Mouse (Mus musculus): ENCODE measurements around the gene Chga. TPM values are rescaled to one million over a fixed set of nuclear protein-coding genes. Genes with fewer than 3 reads are reported as not detected.

The Chga gene
- polyA plus RNA-seq, 1 experiment, result 0.06 TPM

DNA sequence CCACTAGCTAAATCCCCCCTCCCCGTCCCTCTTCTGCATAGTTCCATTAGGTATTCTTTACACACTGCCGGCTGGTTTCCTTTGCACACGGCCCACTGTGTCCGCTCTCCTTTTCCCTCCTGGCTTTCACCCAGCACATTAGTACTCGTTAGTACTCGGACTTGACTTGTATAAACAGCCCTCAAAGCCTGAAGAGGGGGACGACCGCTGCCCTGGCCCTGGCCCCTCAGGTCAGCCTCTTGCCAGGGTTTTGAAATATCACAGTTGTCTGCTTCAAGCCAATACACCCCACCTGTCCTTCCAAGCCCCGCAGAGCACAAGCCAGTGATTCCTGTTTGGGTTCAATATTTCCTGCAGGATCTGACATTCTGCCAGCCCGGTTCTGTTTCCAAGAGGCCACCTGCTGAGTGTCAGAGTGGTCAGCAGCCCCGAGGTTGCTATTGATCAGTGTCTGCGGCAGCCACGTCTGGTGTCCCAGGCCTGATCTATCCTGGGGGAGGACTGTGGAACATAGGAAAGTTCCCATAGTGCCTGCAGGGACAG, 32.9 kb upstream of the Chga start:
- Histone ChIP-seq H3K36me3 (replicated peaks; ENCODE audit: low read length) (no peaks in the 10 kb centered on the region), H3K27me3 (replicated peaks) (peaks cover 1% of the 10 kb centered on the region)
- no peak for TF ChIP-seq GATA1 (IDR thresholded peaks at IDR 0.05; ENCODE audit: borderline replicate concordance, low read length)

DNA sequence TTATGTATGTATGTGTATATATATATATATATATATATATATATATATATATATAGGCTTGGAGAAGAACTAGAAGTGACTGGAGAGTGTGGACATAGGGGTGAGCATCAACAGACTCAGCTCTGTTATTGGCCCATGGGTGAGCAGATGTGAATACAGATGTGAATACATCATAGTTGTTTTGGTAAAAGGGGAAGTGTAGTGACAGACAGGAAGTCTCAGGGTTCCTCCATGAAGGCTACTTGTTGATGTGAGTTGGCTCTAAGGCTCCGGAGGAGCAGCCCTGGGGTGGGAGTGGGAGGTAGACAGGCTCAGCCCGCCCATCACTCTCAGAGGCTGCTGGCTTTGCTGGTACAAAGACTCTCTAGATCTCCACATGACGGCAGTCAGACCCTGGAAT, 30.6 kb upstream of the Chga start:
- TF ChIP-seq FLI1 (IDR thresholded peaks at IDR 0.05; ENCODE audit: low read length), result no peak
- no peak for TF ChIP-seq GATA1 (IDR thresholded peaks at IDR 0.05; ENCODE audit: borderline replicate concordance, low read length)
- no peak overlapping the region for H3K4me3 ChIP-seq (replicated peaks)
- H3K36me3 ChIP-seq (replicated peaks; ENCODE audit: low read length), result no peaks in the 10 kb centered on the region

More for the DNA sequence above, 32.9 kb upstream of the Chga start:
- Histone ChIP-seq H3K4me3 (replicated peaks) (no peak overlapping the region), H3K9me3 (no peaks in the 10 kb centered on the region), H3K4me1 (peaks cover 37% of the 10 kb centered on the region)

DNA sequence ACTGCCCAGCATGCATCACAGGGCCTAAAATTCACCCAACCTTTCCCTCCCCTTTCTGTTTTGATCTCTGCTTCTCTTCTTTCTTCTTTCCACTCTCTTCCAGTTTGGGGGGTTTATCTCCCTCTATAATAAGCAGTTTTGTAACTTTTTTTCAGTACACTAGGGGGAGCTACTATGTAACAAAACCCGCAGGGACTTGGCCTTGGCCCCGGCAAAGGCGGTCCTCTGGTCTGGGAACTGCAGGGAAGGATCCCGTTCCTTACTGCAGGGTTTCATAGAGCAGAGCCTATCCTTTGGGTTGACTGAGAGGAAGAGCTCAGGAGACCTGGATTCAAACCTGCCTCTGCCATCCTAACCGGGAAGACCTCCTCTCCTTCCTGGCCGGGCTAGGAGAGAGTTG, 30.0 kb upstream of the Chga start:
- TF ChIP-seq GATA1 (IDR thresholded peaks at IDR 0.05; ENCODE audit: borderline replicate concordance, low read length) (no peak), FLI1 (IDR thresholded peaks at IDR 0.05; ENCODE audit: low read length) (no peak)
- Histone ChIP-seq H3K4me1 (peaks cover 59% of the 10 kb centered on the region), H3K36me3 (replicated peaks; ENCODE audit: low read length) (no peaks in the 10 kb centered on the region), H3K27me3 (replicated peaks) (no peaks in the 10 kb centered on the region), H3K9me3 (no peaks in the 10 kb centered on the region), H3K4me3 (replicated peaks) (peak overlapping the region; percentile 6)

More for the DNA sequence above, 30.6 kb upstream of the Chga start:
- Histone ChIP-seq H3K9me3 (no peaks in the 10 kb centered on the region), H3K4me1 (peaks cover 58% of the 10 kb centered on the region), H3K27me3 (replicated peaks) (no peaks in the 10 kb centered on the region)

DNA sequence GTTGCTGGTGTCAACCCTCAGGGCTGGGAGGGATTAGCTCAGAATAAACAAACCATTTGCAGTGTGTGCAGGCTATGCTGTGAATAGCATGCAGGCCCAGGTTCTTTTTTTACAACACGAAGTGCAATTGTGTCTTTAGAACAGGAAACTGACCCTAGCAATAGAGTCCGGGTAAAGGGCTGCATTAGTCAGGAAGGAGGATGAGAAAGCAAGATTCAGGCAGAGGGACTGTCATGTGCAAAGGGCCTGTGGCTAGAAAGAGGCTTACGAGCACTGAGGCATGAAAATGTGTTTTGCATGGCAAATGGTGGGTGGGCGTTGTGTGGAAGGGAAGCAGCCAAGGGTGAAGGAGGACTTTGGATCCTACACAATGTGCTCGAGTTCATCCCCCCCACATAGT, 26.8 kb upstream of the Chga start:
- no peaks in the 10 kb centered on the region for H3K36me3 ChIP-seq (replicated peaks; ENCODE audit: low read length)
- no peaks in the 10 kb centered on the region for H3K9me3 ChIP-seq
- TF ChIP-seq FLI1 (IDR thresholded peaks at IDR 0.05; ENCODE audit: low read length) (no peak), GATA1 (IDR thresholded peaks at IDR 0.05; ENCODE audit: borderline replicate concordance, low read length) (no peak)
- H3K4me3 ChIP-seq (replicated peaks), result peak overlapping the region; percentile 76
- peaks cover 58% of the 10 kb centered on the region for H3K4me1 ChIP-seq
- no peaks in the 10 kb centered on the region for H3K27me3 ChIP-seq (replicated peaks)

DNA sequence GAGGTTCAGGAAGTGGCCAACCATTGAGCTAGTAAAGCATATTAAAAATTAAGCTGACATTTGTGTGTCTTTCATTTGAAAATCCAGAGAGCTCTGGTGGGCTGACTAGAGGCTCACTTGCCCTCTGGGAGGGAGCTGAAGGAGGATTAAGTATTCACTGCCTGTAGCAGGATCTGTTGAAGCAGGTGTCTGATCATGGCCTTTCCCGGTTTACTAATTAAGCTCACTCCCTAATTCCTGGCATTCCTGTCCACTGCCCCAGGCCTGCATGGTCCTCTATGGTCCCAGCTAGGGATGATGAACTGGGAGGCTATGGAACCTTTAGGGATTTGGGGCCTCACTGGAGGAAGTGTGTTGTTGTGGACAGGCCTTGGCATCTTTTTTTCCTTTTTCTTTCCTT, 19.0 kb upstream of the Chga start:
- Histone ChIP-seq H3K9me3 (peaks cover 2% of the 10 kb centered on the region; the same call in 1 of the 2 replicates), H3K27me3 (replicated peaks) (peaks cover 13% of the 10 kb centered on the region), H3K4me3 (replicated peaks) (no peak overlapping the region), H3K36me3 (replicated peaks; ENCODE audit: low read length) (no peaks in the 10 kb centered on the region), H3K4me1 (peaks cover 39% of the 10 kb centered on the region)
- TF ChIP-seq GATA1 (IDR thresholded peaks at IDR 0.05; ENCODE audit: borderline replicate concordance, low read length) (no peak), FLI1 (IDR thresholded peaks at IDR 0.05; ENCODE audit: low read length) (no peak)

DNA sequence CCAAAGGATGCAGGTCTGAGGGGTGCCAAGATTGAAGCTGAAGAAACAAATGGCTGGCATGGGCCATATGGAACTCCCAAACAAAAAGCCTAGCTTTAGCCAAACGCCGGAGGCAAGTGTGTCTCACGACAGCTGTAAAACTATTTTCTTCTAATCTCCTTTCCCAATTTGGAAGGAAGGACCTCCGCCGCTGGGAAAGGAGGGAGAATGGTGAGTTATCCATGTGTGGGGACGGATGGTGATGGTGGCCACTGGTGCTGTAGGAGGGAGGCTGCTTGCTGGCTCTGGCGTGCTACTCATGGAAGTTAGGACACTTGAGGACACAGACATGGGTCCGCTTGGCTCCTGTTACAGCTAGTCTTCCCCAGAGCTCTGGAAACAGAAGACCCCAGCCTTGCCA, 14.5 kb upstream of the Chga start:
- TF ChIP-seq FLI1 (IDR thresholded peaks at IDR 0.05; ENCODE audit: low read length), result no peak
- no peak for TF ChIP-seq GATA1 (IDR thresholded peaks at IDR 0.05; ENCODE audit: borderline replicate concordance, low read length)
- no peaks in the 10 kb centered on the region for H3K36me3 ChIP-seq (replicated peaks; ENCODE audit: low read length)
- no peak overlapping the region for H3K4me3 ChIP-seq (replicated peaks)
- H3K9me3 ChIP-seq, result peaks cover 2% of the 10 kb centered on the region; the same call in 1 of the 2 replicates
- peaks cover 21% of the 10 kb centered on the region for H3K4me1 ChIP-seq
- peaks cover 30% of the 10 kb centered on the region for H3K27me3 ChIP-seq (replicated peaks)

DNA sequence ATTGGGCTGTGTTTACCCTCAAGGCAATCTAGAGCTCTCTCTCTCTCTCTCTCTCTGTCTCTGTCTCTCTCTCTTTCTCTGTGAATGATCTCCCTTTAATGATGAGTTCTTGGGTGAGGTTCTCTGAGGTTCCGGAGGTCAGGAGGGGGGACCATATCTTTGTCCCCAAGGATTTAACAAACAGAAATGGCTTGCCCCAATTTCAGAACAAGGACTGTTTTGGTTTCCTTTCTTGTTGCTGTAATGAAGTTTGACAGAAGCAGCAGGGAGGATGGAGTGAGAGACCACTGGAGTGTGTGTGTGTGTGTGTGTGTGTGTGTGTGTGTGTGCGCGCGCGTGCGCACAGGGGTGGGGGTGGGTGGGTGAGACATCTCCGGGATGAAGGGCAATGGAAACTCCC, 13.6 kb upstream of the Chga start:
- Histone ChIP-seq H3K4me1 (peaks cover 21% of the 10 kb centered on the region), H3K4me3 (replicated peaks) (no peak overlapping the region)
- no peak for TF ChIP-seq GATA1 (IDR thresholded peaks at IDR 0.05; ENCODE audit: borderline replicate concordance, low read length)
- TF ChIP-seq FLI1 (IDR thresholded peaks at IDR 0.05; ENCODE audit: low read length), result no peak

DNA sequence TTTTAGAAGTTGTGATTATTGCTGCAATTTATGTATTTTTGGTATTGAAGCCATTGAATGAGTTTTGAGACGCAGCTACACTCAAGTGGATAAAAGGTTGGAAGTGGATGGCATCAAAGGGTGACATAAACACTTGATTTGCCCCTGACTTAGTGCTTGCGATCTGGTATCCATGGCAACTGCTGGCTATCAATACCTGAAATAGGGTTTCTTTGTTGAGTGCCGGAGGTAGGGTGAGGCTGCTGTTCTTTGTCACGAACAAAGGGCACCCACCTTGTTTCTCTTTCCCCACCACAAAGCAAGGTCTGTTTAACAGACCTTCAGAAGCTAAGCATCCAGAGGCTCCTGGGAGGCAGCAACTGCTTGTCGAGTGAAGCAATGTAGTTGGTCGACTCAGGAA, 9.6 kb upstream of the Chga start:
- TF ChIP-seq GATA1 (IDR thresholded peaks at IDR 0.05; ENCODE audit: borderline replicate concordance, low read length) (no peak), FLI1 (IDR thresholded peaks at IDR 0.05; ENCODE audit: low read length) (no peak)
- H3K4me3 ChIP-seq (replicated peaks), result no peak overlapping the region
- H3K27me3 ChIP-seq (replicated peaks), result peaks cover 37% of the 10 kb centered on the region
- H3K9me3 ChIP-seq, result no peaks in the 10 kb centered on the region
- H3K4me1 ChIP-seq, result no peaks in the 10 kb centered on the region
- H3K36me3 ChIP-seq (replicated peaks; ENCODE audit: low read length), result no peaks in the 10 kb centered on the region

More for the DNA sequence above, 13.6 kb upstream of the Chga start:
- no peaks in the 10 kb centered on the region for H3K36me3 ChIP-seq (replicated peaks; ENCODE audit: low read length)
- no peaks in the 10 kb centered on the region; the same call in 1 of the 2 replicates for H3K9me3 ChIP-seq
- peaks cover 33% of the 10 kb centered on the region for H3K27me3 ChIP-seq (replicated peaks)

DNA sequence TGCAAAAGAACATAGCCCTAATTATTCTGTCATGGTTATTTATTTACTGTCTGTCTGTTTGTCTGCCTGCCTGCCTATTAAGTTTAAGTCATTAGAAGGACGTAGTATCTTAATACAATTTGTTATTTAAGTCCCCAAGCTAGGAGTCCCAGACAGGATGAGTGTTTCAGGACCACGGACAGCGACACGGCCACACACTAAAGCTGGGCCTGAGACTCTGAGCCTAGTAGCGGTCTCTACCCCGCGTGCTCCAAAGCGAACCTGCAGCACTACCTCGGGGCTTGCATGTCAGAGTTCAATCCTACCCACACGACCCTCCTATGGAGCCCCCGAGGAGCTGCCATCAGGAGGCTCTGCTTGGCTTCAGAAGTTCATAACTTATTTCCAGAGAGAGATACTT, 4.2 kb upstream of the Chga start:
- Histone ChIP-seq H3K4me3 (replicated peaks) (no peak overlapping the region), H3K4me1 (peaks cover 6% of the 10 kb centered on the region), H3K36me3 (replicated peaks; ENCODE audit: low read length) (no peaks in the 10 kb centered on the region), H3K27me3 (replicated peaks) (peaks cover 45% of the 10 kb centered on the region), H3K9me3 (no peaks in the 10 kb centered on the region)
- no peak for TF ChIP-seq FLI1 (IDR thresholded peaks at IDR 0.05; ENCODE audit: low read length)
- TF ChIP-seq GATA1 (IDR thresholded peaks at IDR 0.05; ENCODE audit: borderline replicate concordance, low read length), result no peak

DNA sequence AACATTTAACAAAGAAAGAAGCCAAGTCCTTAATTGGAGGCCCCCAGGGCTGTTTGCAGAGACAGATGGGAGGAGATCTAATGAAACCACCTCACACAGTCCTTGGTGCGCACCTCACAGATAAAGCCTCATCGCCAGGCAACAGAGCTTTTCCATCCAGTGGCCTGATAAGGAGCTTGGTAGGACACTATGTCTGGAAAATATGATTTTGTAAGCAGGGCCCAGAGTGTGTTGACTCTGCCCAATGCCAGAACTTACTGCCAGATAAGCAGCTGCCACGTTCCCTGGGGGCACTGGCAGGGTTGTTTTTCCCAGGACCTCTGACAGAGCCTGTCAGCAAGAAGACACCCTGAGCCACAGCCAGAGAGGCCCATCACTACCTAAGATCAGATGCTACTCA, 3.6 kb upstream of the Chga start:
- Histone ChIP-seq H3K9me3 (no peaks in the 10 kb centered on the region), H3K4me3 (replicated peaks) (no peak overlapping the region), H3K36me3 (replicated peaks; ENCODE audit: low read length) (no peaks in the 10 kb centered on the region), H3K27me3 (replicated peaks) (peaks cover 51% of the 10 kb centered on the region), H3K4me1 (peaks cover 6% of the 10 kb centered on the region)
- TF ChIP-seq FLI1 (IDR thresholded peaks at IDR 0.05; ENCODE audit: low read length) (no peak), GATA1 (IDR thresholded peaks at IDR 0.05; ENCODE audit: borderline replicate concordance, low read length) (no peak)

DNA sequence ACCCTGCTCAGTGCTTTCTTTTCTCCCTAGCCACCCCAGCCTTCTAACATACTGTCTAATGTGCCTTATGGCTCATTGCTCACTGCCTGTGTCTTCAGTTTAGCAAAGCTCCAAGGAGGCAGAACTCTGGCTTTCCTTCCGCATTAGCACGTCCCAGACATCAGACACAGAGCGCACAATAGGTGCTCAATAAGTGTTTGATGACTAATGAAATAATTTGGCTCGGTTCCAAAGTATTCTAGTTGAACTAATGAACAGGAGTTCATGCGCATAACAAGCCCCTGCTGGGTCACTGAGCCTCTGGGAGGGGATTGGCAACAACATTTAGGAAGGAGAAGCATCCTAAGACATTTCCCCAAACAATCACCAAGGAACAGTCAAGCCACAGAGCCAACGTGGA, 2.8 kb upstream of the Chga start:
- H3K4me1 ChIP-seq, result peaks cover 6% of the 10 kb centered on the region
- H3K9me3 ChIP-seq, result no peaks in the 10 kb centered on the region
- H3K36me3 ChIP-seq (replicated peaks; ENCODE audit: low read length), result no peaks in the 10 kb centered on the region
- H3K4me3 ChIP-seq (replicated peaks), result no peak overlapping the region
- TF ChIP-seq FLI1 (IDR thresholded peaks at IDR 0.05; ENCODE audit: low read length), result no peak
- peaks cover 43% of the 10 kb centered on the region for H3K27me3 ChIP-seq (replicated peaks)

Data from megakaryocyte, embryonic 14.5 days (primary cell).